Mouse (Mus musculus): ENCODE results near the gene Ttll11. TPM values are rescaled to one million over a fixed set of nuclear protein-coding genes. Genes with fewer than 3 reads are reported as not detected.

Ttll11 gene
- polyA plus RNA-seq, 1 experiment: 0.91 TPM

- Histone ChIP-seq H3K27ac (ENCODE audit: insufficient read depth, low read depth, low read length) (no peak overlapping the region), H3K4me1 (ENCODE audit: control insufficient read depth, insufficient read depth, insufficient read length, low read length) (no peaks in the 10 kb centered on the region), H3K4me3 (ENCODE audit: low read depth, low read length) (no peak overlapping the region), H3K27me3 (ENCODE audit: control insufficient read depth, insufficient read depth, low read length) (no peaks in the 10 kb centered on the region), H3K36me3 (ENCODE audit: control insufficient read depth, insufficient read depth, low read length) (no peaks in the 10 kb centered on the region)
- TF ChIP-seq POLR2A (IDR thresholded peaks at IDR 0.05; ENCODE audit: low read depth, low read length) (no peak), CTCF (IDR thresholded peaks at IDR 0.05; ENCODE audit: extremely low read depth, insufficient read length, insufficient replicate concordance, low read depth, low read length) (peak; percentile 16; the same call in 1 of the 2 replicates)
- WGBS: 78% methylated on average over 5 of the region's 5 CpGs
Observed at GRCm38 (mm10) chr2:35761458-35761857, 218.3 kb downstream of the Ttll11 start.

- H3K4me1 ChIP-seq (ENCODE audit: control insufficient read depth, insufficient read depth, insufficient read length, low read length): no peaks in the 10 kb centered on the region
- TF ChIP-seq CTCF (IDR thresholded peaks at IDR 0.05; ENCODE audit: extremely low read depth, insufficient read length, insufficient replicate concordance, low read depth, low read length): no peak
- no peak for TF ChIP-seq POLR2A (IDR thresholded peaks at IDR 0.05; ENCODE audit: low read depth, low read length)
Observed at GRCm38 (mm10) chr2:35760867-35761266, 218.8 kb downstream of the Ttll11 start.

GRCm38 (mm10) chr2:35760352-35760751 is 219.4 kb downstream of the Ttll11 start:
- no peaks in the 10 kb centered on the region for H3K27me3 ChIP-seq (ENCODE audit: control insufficient read depth, insufficient read depth, low read length)
- H3K36me3 ChIP-seq (ENCODE audit: control insufficient read depth, insufficient read depth, low read length): no peaks in the 10 kb centered on the region
- no peak overlapping the region for H3K27ac ChIP-seq (ENCODE audit: insufficient read depth, low read depth, low read length)
- TF ChIP-seq POLR2A (IDR thresholded peaks at IDR 0.05; ENCODE audit: low read depth, low read length) (no peak), CTCF (IDR thresholded peaks at IDR 0.05; ENCODE audit: extremely low read depth, insufficient read length, insufficient replicate concordance, low read depth, low read length) (no peak)
- WGBS: 70% methylated on average over 8 of the region's 8 CpGs
- no peaks in the 10 kb centered on the region for H3K4me1 ChIP-seq (ENCODE audit: control insufficient read depth, insufficient read depth, insufficient read length, low read length)
- H3K4me3 ChIP-seq (ENCODE audit: low read depth, low read length): no peak overlapping the region

More at GRCm38 (mm10) chr2:35760867-35761266, 218.8 kb downstream of the Ttll11 start:
- Histone ChIP-seq H3K27ac (ENCODE audit: insufficient read depth, low read depth, low read length) (no peak overlapping the region), H3K36me3 (ENCODE audit: control insufficient read depth, insufficient read depth, low read length) (no peaks in the 10 kb centered on the region), H3K4me3 (ENCODE audit: low read depth, low read length) (no peak overlapping the region), H3K27me3 (ENCODE audit: control insufficient read depth, insufficient read depth, low read length) (no peaks in the 10 kb centered on the region)

GRCm38 (mm10) chr2:35756467-35756866 is 223.2 kb downstream of the Ttll11 start:
- H3K36me3 ChIP-seq (ENCODE audit: control insufficient read depth, insufficient read depth, low read length): no peaks in the 10 kb centered on the region
- no peak overlapping the region for H3K4me3 ChIP-seq (ENCODE audit: low read depth, low read length)
- no peak for TF ChIP-seq POLR2A (IDR thresholded peaks at IDR 0.05; ENCODE audit: low read depth, low read length)
- TF ChIP-seq CTCF (IDR thresholded peaks at IDR 0.05; ENCODE audit: extremely low read depth, insufficient read length, insufficient replicate concordance, low read depth, low read length): no peak
- no peaks in the 10 kb centered on the region for H3K4me1 ChIP-seq (ENCODE audit: control insufficient read depth, insufficient read depth, insufficient read length, low read length)
- H3K27ac ChIP-seq (ENCODE audit: insufficient read depth, low read depth, low read length): no peak overlapping the region
- H3K27me3 ChIP-seq (ENCODE audit: control insufficient read depth, insufficient read depth, low read length): no peaks in the 10 kb centered on the region
- WGBS: 74% methylated on average over 7 of the region's 7 CpGs

- Histone ChIP-seq H3K27ac (ENCODE audit: insufficient read depth, low read depth, low read length) (no peak overlapping the region), H3K4me1 (ENCODE audit: control insufficient read depth, insufficient read depth, insufficient read length, low read length) (no peaks in the 10 kb centered on the region), H3K36me3 (ENCODE audit: control insufficient read depth, insufficient read depth, low read length) (no peaks in the 10 kb centered on the region), H3K27me3 (ENCODE audit: control insufficient read depth, insufficient read depth, low read length) (no peaks in the 10 kb centered on the region), H3K4me3 (ENCODE audit: low read depth, low read length) (no peak overlapping the region)
- 70% methylated on average over 18 of the region's 18 CpGs for WGBS
- TF ChIP-seq POLR2A (IDR thresholded peaks at IDR 0.05; ENCODE audit: low read depth, low read length): no peak
- TF ChIP-seq CTCF (IDR thresholded peaks at IDR 0.05; ENCODE audit: extremely low read depth, insufficient read length, insufficient replicate concordance, low read depth, low read length): no peak
Observed at GRCm38 (mm10) chr2:35751781-35752505, 227.8 kb downstream of the Ttll11 start.

- Histone ChIP-seq H3K4me1 (ENCODE audit: control insufficient read depth, insufficient read depth, insufficient read length, low read length) (no peaks in the 10 kb centered on the region), H3K4me3 (ENCODE audit: low read depth, low read length) (no peak overlapping the region), H3K27me3 (ENCODE audit: control insufficient read depth, insufficient read depth, low read length) (no peaks in the 10 kb centered on the region), H3K27ac (ENCODE audit: insufficient read depth, low read depth, low read length) (no peak overlapping the region), H3K36me3 (ENCODE audit: control insufficient read depth, insufficient read depth, low read length) (no peaks in the 10 kb centered on the region)
- no peak for TF ChIP-seq CTCF (IDR thresholded peaks at IDR 0.05; ENCODE audit: extremely low read depth, insufficient read length, insufficient replicate concordance, low read depth, low read length)
- WGBS: 72% methylated on average over 7 of the region's 7 CpGs
Observed at GRCm38 (mm10) chr2:35750533-35751141, 229.1 kb downstream of the Ttll11 start.

GRCm38 (mm10) chr2:35747371-35748035 is 232.2 kb downstream of the Ttll11 start:
- Histone ChIP-seq H3K27me3 (ENCODE audit: control insufficient read depth, insufficient read depth, low read length) (no peaks in the 10 kb centered on the region), H3K4me1 (ENCODE audit: control insufficient read depth, insufficient read depth, insufficient read length, low read length) (no peaks in the 10 kb centered on the region), H3K27ac (ENCODE audit: insufficient read depth, low read depth, low read length) (no peak overlapping the region), H3K36me3 (ENCODE audit: control insufficient read depth, insufficient read depth, low read length) (no peaks in the 10 kb centered on the region), H3K4me3 (ENCODE audit: low read depth, low read length) (no peak overlapping the region)
- WGBS: 81% methylated on average over 12 of the region's 12 CpGs
- TF ChIP-seq POLR2A (IDR thresholded peaks at IDR 0.05; ENCODE audit: low read depth, low read length) (no peak), CTCF (IDR thresholded peaks at IDR 0.05; ENCODE audit: extremely low read depth, insufficient read length, insufficient replicate concordance, low read depth, low read length) (no peak)
